Mouse (Mus musculus): ENCODE results near the gene Sept9.

DNA sequence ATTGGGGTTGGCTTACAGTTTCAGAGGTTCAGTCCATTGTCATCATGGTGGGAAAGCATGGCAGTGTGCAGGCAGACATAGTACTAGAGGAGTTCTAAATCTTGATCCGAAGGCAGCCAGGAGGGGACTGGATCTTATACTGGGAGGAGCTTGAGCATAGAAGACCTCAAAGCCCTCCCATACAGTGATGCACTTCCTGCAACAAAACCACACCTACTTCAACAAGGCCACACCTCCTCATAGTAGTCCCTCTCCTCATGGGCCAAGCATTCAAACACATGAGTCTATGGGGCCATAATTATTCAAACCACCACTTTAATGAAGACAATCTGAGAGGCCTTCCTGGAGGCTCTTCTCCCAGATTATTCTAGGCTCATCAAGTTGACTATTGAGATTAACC is 57.8 kb downstream of the Sept9 start:
- TF ChIP-seq CTCF (IDR thresholded peaks at IDR 0.05; ENCODE audit: borderline replicate concordance, insufficient read depth, low read depth, low read length) (no peak), POLR2A (IDR thresholded peaks at IDR 0.05; ENCODE audit: borderline replicate concordance, insufficient read depth, low read length) (no peak)

All from cerebellum, adult 2 months (tissue).